Mouse (Mus musculus): ENCODE measurements around the gene Olfr143. TPM values are rescaled to one million over a fixed set of nuclear protein-coding genes. Genes with fewer than 3 reads are reported as not detected.

Olfr143 gene
- not detected for total RNA-seq (2021)

DNA sequence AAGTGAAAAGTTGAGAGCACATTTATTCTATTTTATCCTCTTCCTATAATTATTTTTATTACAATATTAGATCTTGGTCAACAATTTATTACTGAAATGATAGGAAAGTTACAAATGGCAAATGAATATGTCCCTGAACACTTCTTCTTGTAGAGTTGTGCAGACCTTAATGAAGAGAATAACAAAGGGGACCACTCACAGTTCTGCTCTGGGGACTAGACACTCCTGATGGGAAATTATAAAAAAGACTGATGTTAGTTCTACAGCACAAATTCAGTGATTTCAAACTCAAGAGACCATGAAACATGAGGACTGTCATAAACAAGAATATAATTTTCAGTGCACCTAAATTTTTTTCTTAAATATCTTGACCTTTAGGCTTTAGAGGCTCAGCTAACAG, at the start of gene Olfr143:
Olfr143 (plus strand) TSS at position 301 of the 400 bp plus-strand sequence.
- no peak for DNase-seq

DNA sequence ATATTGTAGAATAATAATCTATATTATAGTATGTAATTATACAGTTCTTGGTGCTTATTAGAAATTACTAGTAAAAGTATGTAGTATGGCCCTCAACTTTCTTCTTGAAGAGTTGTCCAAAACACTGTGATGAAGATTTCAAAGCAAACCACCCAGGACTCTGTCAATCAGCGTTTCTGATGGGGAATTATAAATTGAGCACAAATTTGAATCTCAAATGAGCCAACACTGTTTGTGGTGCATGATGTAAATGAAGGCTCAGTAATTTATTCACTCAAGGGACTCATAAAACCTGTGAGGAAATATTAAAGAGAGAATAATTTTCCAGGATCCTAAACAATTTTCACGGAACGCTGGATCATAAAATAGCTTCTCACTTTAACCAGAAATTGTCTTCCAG, 44.5 kb upstream of the Olfr143 start, which contains the start of gene Olfr893:
Olfr893 (plus strand) TSS at position 301 of the 400 bp plus-strand sequence.
- DNase-seq: no peak

DNA sequence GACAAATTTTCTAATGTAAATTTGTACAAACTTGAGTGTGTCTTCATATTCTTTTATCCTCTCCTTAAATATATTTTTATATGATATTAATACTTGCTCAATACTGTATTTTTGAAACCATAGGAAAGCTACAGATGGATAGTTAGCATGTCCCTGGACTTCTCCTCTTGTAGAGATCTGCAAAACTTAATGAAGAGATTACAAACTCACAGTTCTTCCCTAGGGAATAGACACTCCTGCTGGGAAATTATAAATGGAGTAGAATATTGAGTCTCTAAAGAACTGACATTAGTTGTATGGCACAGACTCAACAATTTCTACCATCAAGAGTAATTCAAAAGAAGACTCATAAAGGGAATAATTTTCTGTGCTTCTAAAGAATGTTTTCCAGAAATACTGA, 34.8 kb upstream of the Olfr143 start, which contains the start of gene Olfr894:
Olfr894 (plus strand) TSS at position 301 of the 400 bp plus-strand sequence.
- no peak for DNase-seq

DNA sequence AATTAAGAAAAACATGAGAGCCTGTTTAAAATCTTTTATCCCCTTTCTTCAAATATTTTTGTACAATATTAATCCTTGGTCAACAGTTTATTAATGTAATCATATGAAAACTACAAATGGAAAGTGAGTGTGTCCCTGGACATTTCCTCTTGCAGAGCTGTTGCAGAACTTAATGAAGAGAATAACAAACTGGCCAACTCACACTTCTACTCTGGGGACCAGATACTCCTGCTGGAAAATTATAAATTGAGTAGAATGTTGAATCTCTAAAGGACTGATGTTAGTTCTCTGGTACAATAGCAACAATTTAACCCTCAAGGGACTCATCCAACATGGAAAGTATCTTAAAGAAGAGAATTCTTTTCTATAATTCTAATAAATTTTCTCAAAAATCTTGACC, 15.0 kb downstream of the Olfr143 start, which contains the start of gene Olfr895:
Olfr895 (plus strand) TSS at position 301 of the 400 bp plus-strand sequence.
- no peak for DNase-seq

DNA sequence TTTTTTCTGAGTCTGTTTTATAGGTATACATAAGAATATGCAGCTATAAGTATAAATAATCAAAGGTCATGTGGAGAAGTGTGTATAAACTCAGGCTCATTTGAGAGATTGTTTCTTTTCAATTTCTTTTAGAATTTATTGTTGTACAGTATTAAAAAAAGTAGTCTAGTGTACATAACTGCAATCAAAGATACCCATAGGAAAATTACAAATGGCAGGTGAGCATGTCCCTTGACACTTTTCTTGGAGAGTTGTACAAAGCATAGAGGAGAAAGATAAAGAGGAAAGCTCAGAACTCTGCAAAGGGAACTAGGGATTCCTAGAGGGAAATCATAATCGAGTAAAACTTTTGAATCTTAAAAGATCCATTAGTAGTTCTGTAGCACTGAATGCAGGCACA, 38.2 kb downstream of the Olfr143 start, which contains the start of gene Olfr896-ps1:
Olfr896-ps1 (plus strand) TSS at position 301 of the 400 bp plus-strand sequence.
- DNase-seq: no peak

Other genes with a start within 250 kb of the Olfr143 start
- gene Olfr883, start 227.0 kb upstream of the Olfr143 start, total RNA-seq (2021): not detected
- not detected for gene Olfr884, start 206.2 kb upstream of the Olfr143 start, total RNA-seq (2021)
- not detected for gene Olfr885, start 191.5 kb upstream of the Olfr143 start, total RNA-seq (2021)
- gene Olfr887, start 168.7 kb upstream of the Olfr143 start, total RNA-seq (2021): not detected
- gene Olfr888, start 144.6 kb upstream of the Olfr143 start, total RNA-seq (2021): not detected
- not detected for gene Olfr889, start 137.6 kb upstream of the Olfr143 start, total RNA-seq (2021)
- not detected for gene Olfr890, start 110.3 kb upstream of the Olfr143 start, total RNA-seq (2021)
- gene Olfr891, start 72.0 kb upstream of the Olfr143 start, total RNA-seq (2021): not detected
- not detected for gene Olfr893, start 44.4 kb upstream of the Olfr143 start, total RNA-seq (2021)
- gene Olfr894, start 34.7 kb upstream of the Olfr143 start, total RNA-seq (2021): not detected
- gene Olfr895, start 15.1 kb downstream of the Olfr143 start, total RNA-seq (2021): not detected
- not detected for gene Olfr896-ps1, start 38.3 kb downstream of the Olfr143 start, total RNA-seq (2021)
- gene Olfr25, start 76.3 kb downstream of the Olfr143 start, total RNA-seq (2021): not detected
- gene Olfr898, start 95.6 kb downstream of the Olfr143 start, total RNA-seq (2021): not detected
- not detected for gene Olfr250, start 114.1 kb downstream of the Olfr143 start, total RNA-seq (2021)
- gene Olfr251, start 124.3 kb downstream of the Olfr143 start, total RNA-seq (2021): not detected
- not detected for gene Olfr147, start 148.9 kb downstream of the Olfr143 start, total RNA-seq (2021)
- not detected for gene Olfr901, start 176.7 kb downstream of the Olfr143 start, total RNA-seq (2021)
- gene Olfr902, start 194.9 kb downstream of the Olfr143 start, total RNA-seq (2021): not detected
- gene Olfr904, start 210.4 kb downstream of the Olfr143 start, total RNA-seq (2021): not detected
- not detected for gene Olfr905, start 218.3 kb downstream of the Olfr143 start, total RNA-seq (2021)
- gene Olfr906, start 234.3 kb downstream of the Olfr143 start, total RNA-seq (2021): not detected
- not detected for gene Olfr907, start 243.0 kb downstream of the Olfr143 start, total RNA-seq (2021)

All from layer of hippocampus, postnatal 36 days (tissue).